Mouse (Mus musculus) liver, embryonic 16.5 days (tissue): ENCODE measurements at regions not wholly inside any gene's neighbourhood (a gene's known extent, or its start where the extent isn't known, plus 50 kb on each side); places are given as distances from the start of the nearest gene placed in this dataset.

Source experiments
- ATAC-seq: fragments of 200-750 bp; cut with Nextera tagmentation; 2 replicates; pipeline ENCODE4 v1.8.0; 2017; ENCODE audit warnings: low read depth, mild to moderate bottlenecking, moderate number of reproducible peaks, moderate library complexity
- H3K27ac ChIP-seq: fragments of 300-500 bp; sonication (generic); 2 replicates; pipeline ENCODE4 v1.5.1; 2014; ENCODE audit warnings: mild to moderate bottlenecking, low read length
- H3K27me3 ChIP-seq: fragments of 300-500 bp; sonication (generic); 2 replicates; pipeline ENCODE4 v1.6.1; 2014; ENCODE audit warnings: low read depth, low read length, mixed read lengths; ENCODE audit not compliant: control insufficient read depth, insufficient read depth
- H3K36me3 ChIP-seq: fragments of 300-500 bp; sonication (generic); 2 replicates; pipeline ENCODE4 v1.6.1; 2014; ENCODE audit warnings: mild to moderate bottlenecking; ENCODE audit not compliant: control insufficient read depth, insufficient read depth
- H3K4me1 ChIP-seq: fragments of 300-500 bp; sonication (generic); 2 replicates; pipeline ENCODE4 v1.6.1; 2014; ENCODE audit warnings: low read depth, low read length, mixed read lengths; ENCODE audit not compliant: control insufficient read depth
- H3K4me2 ChIP-seq: fragments of 300-500 bp; sonication (generic); 2 replicates; pipeline ENCODE4 v1.6.1; 2014; ENCODE audit warnings: low read depth, low read length, mixed read lengths
- H3K4me3 ChIP-seq: fragments of 300-500 bp; sonication (generic); 2 replicates; pipeline ENCODE4 v1.5.1; 2014; ENCODE audit warnings: low read depth, mild to moderate bottlenecking, low read length
- H3K9ac ChIP-seq: fragments of 300-500 bp; sonication (generic); 2 replicates; pipeline ENCODE4 v1.6.1; 2014; ENCODE audit warnings: low read depth, low read length
- H3K9me3 ChIP-seq: fragments of 300-500 bp; sonication (generic); replicated peaks from 2 replicates; pipeline ENCODE4 v1.6.1; 2016; ENCODE audit warnings: low read length; ENCODE audit not compliant: control insufficient read depth
- WGBS: fragments of 180-500 bp; shearing (Covaris S2); extraction: QIAGEN DNeasy Blood & Tissue Kit; methylation state at CpG from one replicate; pipeline ENCODE4 v1.1.7; 2014; ENCODE audit not compliant: insufficient replicate concordance; 5-methylcytosine and 5-hydroxymethylcytosine counted together

GRCm38 (mm10) chr3:101714810-101715209, 110.3 kb upstream of the Atp1a1 start:
- H3K27ac ChIP-seq = no peak overlapping the region
- H3K36me3 ChIP-seq = no peaks in the 10 kb centered on the region
- WGBS = 45% methylated on average over 5 of the region's 5 CpGs
- no peaks in the 10 kb centered on the region for H3K27me3 ChIP-seq
- no peak overlapping the region for H3K4me2 ChIP-seq
- H3K4me1 ChIP-seq = no peaks in the 10 kb centered on the region; the same call in 1 of the 2 replicates
- H3K9me3 ChIP-seq = no peaks in the 10 kb centered on the region
- ATAC-seq = no peak
- no peak overlapping the region for H3K4me3 ChIP-seq
- H3K9ac ChIP-seq = no peak overlapping the region

GRCm38 (mm10) chr3:101713669-101714068, 109.2 kb upstream of the Atp1a1 start:
- Histone ChIP-seq H3K9ac (no peak overlapping the region), H3K9me3 (no peaks in the 10 kb centered on the region), H3K4me2 (no peak overlapping the region), H3K36me3 (no peaks in the 10 kb centered on the region), H3K4me3 (no peak overlapping the region), H3K27me3 (no peaks in the 10 kb centered on the region), H3K4me1 (no peaks in the 10 kb centered on the region; the same call in 1 of the 2 replicates), H3K27ac (no peak overlapping the region)
- WGBS = 65% methylated on average over 11 of the region's 11 CpGs
- no peak for ATAC-seq

GRCm38 (mm10) chr3:101713138-101713638, 108.7 kb upstream of the Atp1a1 start:
- no peak overlapping the region for H3K27ac ChIP-seq

GRCm38 (mm10) chr3:101712666-101713065, 108.2 kb upstream of the Atp1a1 start:
- Histone ChIP-seq H3K4me1 (no peaks in the 10 kb centered on the region; the same call in 1 of the 2 replicates), H3K4me2 (no peak overlapping the region), H3K9me3 (no peaks in the 10 kb centered on the region), H3K36me3 (no peaks in the 10 kb centered on the region), H3K4me3 (no peak overlapping the region), H3K9ac (no peak overlapping the region), H3K27ac (no peak overlapping the region), H3K27me3 (no peaks in the 10 kb centered on the region)
- WGBS = 77% methylated on average over 14 of the region's 14 CpGs
- no peak for ATAC-seq

More at GRCm38 (mm10) chr3:101713138-101713638, 108.7 kb upstream of the Atp1a1 start:
- ATAC-seq = no peak
- no peak overlapping the region for H3K4me2 ChIP-seq
- no peaks in the 10 kb centered on the region for H3K36me3 ChIP-seq
- WGBS = 29% methylated on average over 11 of the region's 11 CpGs
- no peaks in the 10 kb centered on the region for H3K9me3 ChIP-seq
- H3K4me1 ChIP-seq = no peaks in the 10 kb centered on the region; the same call in 1 of the 2 replicates
- no peaks in the 10 kb centered on the region for H3K27me3 ChIP-seq
- H3K4me3 ChIP-seq = no peak overlapping the region
- no peak overlapping the region for H3K9ac ChIP-seq

- Histone ChIP-seq H3K9me3 (no peaks in the 10 kb centered on the region), H3K4me2 (no peak overlapping the region), H3K27me3 (no peaks in the 10 kb centered on the region), H3K27ac (no peak overlapping the region), H3K4me3 (no peak overlapping the region), H3K4me1 (no peaks in the 10 kb centered on the region; the same call in 1 of the 2 replicates), H3K9ac (no peak overlapping the region), H3K36me3 (no peaks in the 10 kb centered on the region)
- 0 out of 2 replicates have a peak, but pooled peaks have one; percentile 16 for ATAC-seq
- WGBS = 24% methylated on average over 11 of the region's 11 CpGs
These were observed 107.2 kb upstream of the Atp1a1 start for GRCm38 (mm10) chr3:101711594-101712171.

GRCm38 (mm10) chr3:101709379-101709970, 105.0 kb upstream of the Atp1a1 start:
- Histone ChIP-seq H3K4me2 (no peak overlapping the region), H3K4me3 (no peak overlapping the region), H3K9me3 (no peaks in the 10 kb centered on the region), H3K27ac (no peak overlapping the region), H3K36me3 (no peaks in the 10 kb centered on the region), H3K27me3 (no peaks in the 10 kb centered on the region), H3K4me1 (no peaks in the 10 kb centered on the region; the same call in 1 of the 2 replicates), H3K9ac (no peak overlapping the region)
- WGBS = 58% methylated on average over 12 of the region's 12 CpGs
- no peak for ATAC-seq

- H3K27ac ChIP-seq = no peak overlapping the region
These were observed 104.3 kb upstream of the Atp1a1 start for GRCm38 (mm10) chr3:101708821-101709220.

GRCm38 (mm10) chr3:101704919-101705318, 100.4 kb upstream of the Atp1a1 start:
- 52% methylated on average over 9 of the region's 9 CpGs for WGBS
- Histone ChIP-seq H3K4me1 (no peaks in the 10 kb centered on the region), H3K4me2 (no peak overlapping the region), H3K4me3 (no peak overlapping the region), H3K9ac (no peak overlapping the region), H3K27ac (no peak overlapping the region), H3K36me3 (no peaks in the 10 kb centered on the region), H3K27me3 (no peaks in the 10 kb centered on the region), H3K9me3 (no peaks in the 10 kb centered on the region)
- ATAC-seq = no peak

More at GRCm38 (mm10) chr3:101708821-101709220, 104.3 kb upstream of the Atp1a1 start:
- no peaks in the 10 kb centered on the region; the same call in 1 of the 2 replicates for H3K4me1 ChIP-seq
- 59% methylated on average over 8 of the region's 8 CpGs for whole genome bisulfite sequencing
- H3K4me2 ChIP-seq = no peak overlapping the region
- ATAC-seq = no peak
- no peaks in the 10 kb centered on the region for H3K9me3 ChIP-seq
- H3K4me3 ChIP-seq = no peak overlapping the region
- no peak overlapping the region for H3K9ac ChIP-seq
- no peaks in the 10 kb centered on the region for H3K27me3 ChIP-seq
- no peaks in the 10 kb centered on the region for H3K36me3 ChIP-seq

GRCm38 (mm10) chr3:101704326-101704725, 99.8 kb upstream of the Atp1a1 start:
- 82% methylated on average over 5 of the region's 5 CpGs for WGBS
- H3K4me1 ChIP-seq = no peaks in the 10 kb centered on the region
- H3K9ac ChIP-seq = no peak overlapping the region
- no peak overlapping the region for H3K4me3 ChIP-seq
- ATAC-seq = no peak
- no peaks in the 10 kb centered on the region for H3K36me3 ChIP-seq
- no peak overlapping the region for H3K4me2 ChIP-seq
- H3K27ac ChIP-seq = no peak overlapping the region
- no peaks in the 10 kb centered on the region for H3K9me3 ChIP-seq
- no peaks in the 10 kb centered on the region for H3K27me3 ChIP-seq
